Mouse (Mus musculus): ENCODE data around the gene Hoxc10. TPM values are rescaled to one million over a fixed set of nuclear protein-coding genes. Genes with fewer than 3 reads are reported as not detected.
A peak's percentile ranks its signal among the peaks of the same experiment; 100 is the strongest.

Gene Hoxc10
- polyA plus RNA-seq, 1 experiment from 2014 or later: not detected

- ATAC-seq (no peak), DNase-seq (ENCODE audit: low spot score) (no peak)
- no peaks in the 10 kb centered on the region for H3K36me3 ChIP-seq (ENCODE audit: control insufficient read depth, insufficient read depth, low read length)
- WGBS: 1% methylated on average over 8 of the region's 8 CpGs
- no peak overlapping the region for H3K4me3 ChIP-seq (ENCODE audit: low read depth, low read length)
- no peaks in the 10 kb centered on the region for H3K9me3 ChIP-seq (replicated peaks; ENCODE audit: control insufficient read depth, low read length)
- no peaks in the 10 kb centered on the region for H3K4me1 ChIP-seq (ENCODE audit: control insufficient read depth, insufficient read depth, low read length)
- no peak overlapping the region for H3K9ac ChIP-seq (ENCODE audit: low read length)
- peaks cover 92% of the 10 kb centered on the region for H3K27me3 ChIP-seq (replicated peaks; ENCODE audit: control insufficient read depth, insufficient read depth, low read length)
- H3K27ac ChIP-seq (ENCODE audit: low read depth, low read length): no peak overlapping the region
- no peak overlapping the region for H3K4me2 ChIP-seq (ENCODE audit: low read length)
These were observed 3.3 kb upstream of the Hoxc10 start for GRCm38 (mm10) chr15:102963259-102963658.

GRCm38 (mm10) chr15:102963671-102964640, 2.6 kb upstream of the Hoxc10 start:
- Histone ChIP-seq H3K4me3 (ENCODE audit: low read depth, low read length) (no peak overlapping the region), H3K4me2 (ENCODE audit: low read length) (no peak overlapping the region), H3K4me1 (ENCODE audit: control insufficient read depth, insufficient read depth, low read length) (no peaks in the 10 kb centered on the region), H3K9ac (ENCODE audit: low read length) (no peak overlapping the region), H3K9me3 (replicated peaks; ENCODE audit: control insufficient read depth, low read length) (no peaks in the 10 kb centered on the region), H3K36me3 (ENCODE audit: control insufficient read depth, insufficient read depth, low read length) (no peaks in the 10 kb centered on the region), H3K27me3 (replicated peaks; ENCODE audit: control insufficient read depth, insufficient read depth, low read length) (peaks cover 92% of the 10 kb centered on the region), H3K27ac (ENCODE audit: low read depth, low read length) (no peak overlapping the region)
- WGBS: 2% methylated on average over 28 of the region's 28 CpGs
- no peak for ATAC-seq
- DNase-seq (ENCODE audit: low spot score): no peak

- H3K4me3 ChIP-seq (ENCODE audit: low read depth, low read length): no peak overlapping the region
- DNase-seq (ENCODE audit: low spot score): no peak
These were observed 1.3 kb upstream of the Hoxc10 start for GRCm38 (mm10) chr15:102965003-102965891.

GRCm38 (mm10) chr15:102965892-102966775, 462 bp upstream of the Hoxc10 start:
- ATAC-seq: peak; percentile 15; the same call in 1 of the 2 replicates
- no peaks in the 10 kb centered on the region for H3K9me3 ChIP-seq (replicated peaks; ENCODE audit: control insufficient read depth, low read length)
- no peaks in the 10 kb centered on the region for H3K4me1 ChIP-seq (ENCODE audit: control insufficient read depth, insufficient read depth, low read length)
- H3K4me2 ChIP-seq (ENCODE audit: low read length): no peak overlapping the region
- no peak overlapping the region for H3K27ac ChIP-seq (ENCODE audit: low read depth, low read length)
- peaks cover 96% of the 10 kb centered on the region for H3K27me3 ChIP-seq (replicated peaks; ENCODE audit: control insufficient read depth, insufficient read depth, low read length)
- H3K4me3 ChIP-seq (ENCODE audit: low read depth, low read length): peak overlapping the region; percentile 2; the same call in 1 of the 2 replicates
- no peaks in the 10 kb centered on the region for H3K36me3 ChIP-seq (ENCODE audit: control insufficient read depth, insufficient read depth, low read length)
- DNase-seq (ENCODE audit: low spot score): peak; percentile 78
- 2% methylated on average over 29 of the region's 30 CpGs for WGBS
- H3K9ac ChIP-seq (ENCODE audit: low read length): no peak overlapping the region

More at GRCm38 (mm10) chr15:102965003-102965891, 1.3 kb upstream of the Hoxc10 start:
- ATAC-seq: no peak
- Histone ChIP-seq H3K4me1 (ENCODE audit: control insufficient read depth, insufficient read depth, low read length) (no peaks in the 10 kb centered on the region), H3K27me3 (replicated peaks; ENCODE audit: control insufficient read depth, insufficient read depth, low read length) (peaks cover 94% of the 10 kb centered on the region), H3K36me3 (ENCODE audit: control insufficient read depth, insufficient read depth, low read length) (no peaks in the 10 kb centered on the region), H3K9me3 (replicated peaks; ENCODE audit: control insufficient read depth, low read length) (no peaks in the 10 kb centered on the region), H3K27ac (ENCODE audit: low read depth, low read length) (no peak overlapping the region), H3K9ac (ENCODE audit: low read length) (no peak overlapping the region), H3K4me2 (ENCODE audit: low read length) (no peak overlapping the region)
- 3% methylated on average over 26 of the region's 26 CpGs for WGBS

GRCm38 (mm10) chr15:102967312-102967510, 615 bp downstream of the Hoxc10 start, which contains the start of gene Hoxc5:
TSS of gene Hoxc5 (plus strand) at chr15:102967443.
- Histone ChIP-seq H3K4me3 (ENCODE audit: low read depth, low read length) (peak within 1 kb of the TSS; percentile 2; the same call in 1 of the 2 replicates), H3K9ac (ENCODE audit: low read length) (no peak within 1 kb of the TSS), H3K4me2 (ENCODE audit: low read length) (no peak within 1 kb of the TSS), H3K9me3 (replicated peaks; ENCODE audit: control insufficient read depth, low read length) (no peaks in the 10 kb centered on the region), H3K27ac (ENCODE audit: low read depth, low read length) (no peak within 1 kb of the TSS), H3K36me3 (ENCODE audit: control insufficient read depth, insufficient read depth, low read length) (no peaks in the 10 kb centered on the region), H3K4me1 (ENCODE audit: control insufficient read depth, insufficient read depth, low read length) (no peaks in the 10 kb centered on the region), H3K27me3 (replicated peaks; ENCODE audit: control insufficient read depth, insufficient read depth, low read length) (peaks cover 98% of the 10 kb centered on the region)
- DNase-seq (ENCODE audit: low spot score) (no peak), ATAC-seq (no peak)
- 3% methylated on average over 12 of the region's 12 CpGs for whole genome bisulfite sequencing

GRCm38 (mm10) chr15:102967511-102968397, 1.2 kb downstream of the Hoxc10 start:
- Histone ChIP-seq H3K9ac (ENCODE audit: low read length) (no peak overlapping the region), H3K27me3 (replicated peaks; ENCODE audit: control insufficient read depth, insufficient read depth, low read length) (peaks cover 98% of the 10 kb centered on the region), H3K4me1 (ENCODE audit: control insufficient read depth, insufficient read depth, low read length) (no peaks in the 10 kb centered on the region), H3K4me2 (ENCODE audit: low read length) (no peak overlapping the region), H3K9me3 (replicated peaks; ENCODE audit: control insufficient read depth, low read length) (no peaks in the 10 kb centered on the region), H3K4me3 (ENCODE audit: low read depth, low read length) (no peak overlapping the region), H3K27ac (ENCODE audit: low read depth, low read length) (no peak overlapping the region), H3K36me3 (ENCODE audit: control insufficient read depth, insufficient read depth, low read length) (no peaks in the 10 kb centered on the region)
- ATAC-seq: no peak
- WGBS: 2% methylated on average over 34 of the region's 34 CpGs
- DNase-seq (ENCODE audit: low spot score): no peak

- no peak for DNase-seq (ENCODE audit: low spot score)
- H3K4me3 ChIP-seq (ENCODE audit: low read depth, low read length): no peak overlapping the region
These were observed 2.7 kb downstream of the Hoxc10 start for GRCm38 (mm10) chr15:102969296-102969695.

More at GRCm38 (mm10) chr15:102969296-102969695, 2.7 kb downstream of the Hoxc10 start:
- H3K9me3 ChIP-seq (replicated peaks; ENCODE audit: control insufficient read depth, low read length): no peaks in the 10 kb centered on the region
- no peaks in the 10 kb centered on the region for H3K4me1 ChIP-seq (ENCODE audit: control insufficient read depth, insufficient read depth, low read length)
- no peak overlapping the region for H3K27ac ChIP-seq (ENCODE audit: low read depth, low read length)
- no peaks in the 10 kb centered on the region for H3K36me3 ChIP-seq (ENCODE audit: control insufficient read depth, insufficient read depth, low read length)
- H3K9ac ChIP-seq (ENCODE audit: low read length): no peak overlapping the region
- H3K4me2 ChIP-seq (ENCODE audit: low read length): no peak overlapping the region
- peaks cover 99% of the 10 kb centered on the region for H3K27me3 ChIP-seq (replicated peaks; ENCODE audit: control insufficient read depth, insufficient read depth, low read length)
- ATAC-seq: no peak
- WGBS: 34% methylated on average over 1 of the region's 1 CpGs

Measured in forebrain, embryonic 14.5 days (tissue).